Mouse (Mus musculus): ENCODE measurements around the gene Pagr1a.

Pagr1a gene

DNA sequence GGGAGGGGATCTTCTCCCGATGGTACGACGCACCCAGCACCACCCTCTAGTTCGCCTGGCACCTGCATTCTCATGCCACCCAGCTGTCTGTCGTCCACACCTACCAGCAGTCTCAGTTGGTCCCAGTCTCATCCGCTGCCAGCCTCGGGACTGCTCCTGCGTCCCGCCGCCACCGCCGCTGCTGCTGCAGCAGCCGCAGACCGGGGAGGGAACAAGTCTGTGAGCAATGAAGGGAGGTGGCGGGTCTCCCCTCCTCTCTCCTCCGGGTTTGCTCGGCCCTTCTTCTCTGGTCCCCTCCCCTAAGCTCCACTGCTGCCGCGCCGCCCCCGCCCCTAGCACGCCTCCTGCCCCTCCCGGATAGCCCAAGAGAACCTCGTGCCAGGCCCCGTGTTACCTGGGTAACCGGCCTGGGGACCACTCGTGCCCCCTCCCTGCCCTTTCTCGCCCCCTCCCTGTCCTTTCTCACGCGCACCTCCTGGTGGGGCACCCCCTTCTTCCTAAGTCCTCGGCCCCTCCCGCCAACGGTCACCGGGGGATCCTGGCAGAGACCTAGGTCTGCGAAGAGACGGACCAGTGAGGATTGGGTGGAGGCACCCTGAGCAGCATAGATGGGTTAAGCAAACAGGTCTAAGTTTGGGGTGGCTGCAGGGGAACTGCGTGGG, 3.9 kb upstream of the Pagr1a start, which contains the start of the genes Gm42742 and Prrt2:
Gm42742 (minus strand) TSS at position 197 of the 662 bp plus-strand sequence.
Prrt2 (minus strand) TSS at position 311 of the 662 bp plus-strand sequence.
- DNase-seq (ENCODE audit: low spot score in 2 of 2) = peak in 1 of 2 experiments; percentile 36

DNA sequence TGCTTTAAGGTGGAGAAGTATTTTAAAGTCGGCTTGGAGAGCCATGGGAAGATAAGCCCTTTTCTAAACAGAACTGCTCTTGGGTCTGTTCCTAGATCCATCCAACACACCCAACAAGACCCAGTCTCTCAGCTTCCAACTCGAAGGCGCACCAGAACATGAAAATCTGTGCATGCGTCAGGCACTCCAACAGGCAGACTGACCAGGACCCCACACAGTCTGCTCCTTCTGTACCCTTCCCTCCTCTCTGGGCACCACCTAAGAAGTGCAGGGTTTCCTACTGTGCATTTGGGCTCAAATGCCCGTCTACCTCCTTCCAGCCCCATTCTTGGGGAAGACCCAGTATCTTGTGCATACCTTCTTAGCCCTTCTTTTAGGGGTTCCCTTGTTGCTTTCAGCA, 3.3 kb upstream of the Pagr1a start:
- DNase-seq (ENCODE audit: low spot score in 2 of 2) = no peak

DNA sequence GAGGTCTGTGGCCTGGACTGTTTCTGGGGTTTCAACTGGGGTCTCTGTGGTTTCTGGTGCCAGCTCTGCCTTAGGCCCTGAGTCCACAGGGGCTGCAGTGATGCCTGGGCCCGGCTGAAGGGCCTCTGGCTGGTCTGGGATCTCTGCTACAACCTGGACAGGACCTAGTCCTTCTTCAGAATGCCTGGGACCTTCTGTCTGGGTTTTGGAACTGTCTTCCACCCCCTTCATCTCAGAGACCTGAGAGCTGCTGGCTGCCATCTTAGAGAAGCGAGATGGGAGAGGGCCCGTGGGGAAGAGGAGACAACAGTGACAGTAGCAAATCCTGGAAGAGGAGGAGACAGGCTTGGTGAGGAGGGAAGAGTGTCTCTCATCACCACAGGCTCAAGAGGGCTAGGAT, 2.9 kb upstream of the Pagr1a start:
- no peak for DNase-seq (ENCODE audit: low spot score in 2 of 2)

DNA sequence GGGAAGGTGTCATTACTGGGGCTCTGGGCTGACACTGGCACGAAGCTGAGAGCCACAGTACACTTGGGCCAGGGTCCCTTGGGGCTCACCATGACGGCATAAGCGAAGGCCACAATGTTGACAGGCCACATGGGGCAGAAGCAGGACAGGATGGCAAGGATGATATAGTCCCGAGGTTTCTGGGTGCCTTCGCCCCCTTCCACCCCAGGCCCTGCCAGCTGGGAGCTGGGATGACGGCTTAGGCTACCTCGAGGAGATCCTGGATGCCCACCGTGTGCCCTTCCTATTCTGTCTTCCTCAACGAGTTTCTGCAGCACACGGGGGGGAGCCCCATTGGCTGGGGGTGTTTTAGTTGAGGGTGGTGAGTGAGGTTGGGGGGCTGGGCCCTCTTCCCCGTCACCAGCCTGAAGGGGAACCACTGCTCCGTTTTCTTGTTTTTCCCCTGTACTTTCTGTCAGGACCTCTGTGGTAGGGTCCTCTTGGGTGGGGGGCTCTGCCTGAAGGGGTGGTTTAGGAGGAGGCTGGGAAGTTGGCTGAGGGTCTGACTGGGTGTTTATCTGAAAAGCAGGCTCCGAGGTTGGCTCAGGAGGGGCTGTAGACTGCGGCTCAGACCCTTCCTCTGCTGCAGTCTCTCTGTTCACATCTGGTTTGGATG, 2.3 kb upstream of the Pagr1a start:
- no peak for DNase-seq (ENCODE audit: low spot score in 2 of 2)

DNA sequence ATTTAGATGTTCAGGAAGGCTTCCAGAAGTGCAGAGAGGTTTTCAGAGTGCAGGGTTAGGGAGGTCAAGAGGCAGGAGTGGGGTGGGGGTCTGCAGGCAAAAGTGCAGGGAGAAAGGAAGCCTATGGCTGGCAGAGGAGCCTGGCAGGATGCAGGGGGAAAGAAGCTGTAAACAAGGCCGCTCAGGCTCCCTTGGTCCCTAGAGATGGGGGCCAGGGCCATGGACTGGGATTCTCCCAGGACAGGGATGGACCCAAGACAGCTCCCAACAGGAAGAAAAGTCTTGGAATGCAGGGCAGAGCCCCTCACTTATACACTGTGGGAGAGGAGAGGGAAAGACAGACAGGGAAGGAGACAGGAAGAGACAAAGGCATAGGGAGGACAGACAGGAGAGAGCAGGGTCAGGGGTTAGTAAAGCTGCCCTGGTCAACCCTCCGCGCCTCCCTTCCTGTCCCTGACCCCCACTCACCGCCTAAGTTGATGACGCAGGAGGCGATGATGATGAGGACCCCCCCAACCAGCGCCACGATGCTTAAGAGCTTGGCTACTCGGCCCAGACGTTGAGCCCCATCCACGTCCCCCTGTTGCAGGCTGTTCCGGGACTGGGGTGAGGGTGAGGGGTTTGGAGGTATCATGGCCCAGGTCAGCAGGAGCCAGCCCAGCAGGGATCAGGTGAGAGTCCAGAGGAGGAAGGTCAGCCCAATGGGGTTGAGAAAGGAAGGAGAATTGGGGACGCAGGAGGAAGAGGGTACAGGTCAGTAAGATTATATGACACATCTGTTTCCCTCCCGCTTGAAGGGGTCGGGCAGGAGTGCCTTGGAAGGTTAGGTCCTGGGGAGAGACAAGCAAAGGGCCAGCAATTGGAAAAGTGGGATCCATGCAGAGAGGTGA, 1.5 kb upstream of the Pagr1a start:
- DNase-seq (ENCODE audit: low spot score in 2 of 2) = no peak

DNA sequence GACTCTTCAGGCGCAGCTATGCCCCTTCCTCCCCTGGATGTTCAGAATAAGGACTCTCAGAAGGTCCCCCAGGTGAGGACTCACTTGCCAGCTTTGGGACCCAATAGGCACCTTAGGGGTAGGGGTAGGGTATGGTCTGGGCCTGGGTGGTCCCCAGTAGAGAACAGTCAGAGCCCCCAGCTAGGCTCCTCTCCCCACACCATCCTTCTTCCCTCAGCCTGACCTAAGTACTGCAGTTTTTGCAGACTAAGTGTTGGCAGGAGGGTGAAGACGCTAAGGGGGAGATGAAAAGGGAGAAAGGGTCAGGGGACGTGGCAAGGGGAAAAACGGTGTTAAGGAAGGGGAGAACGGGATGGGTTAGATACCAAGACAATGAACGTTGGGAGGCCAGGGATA, 796 bp upstream of the Pagr1a start:
- no peak for DNase-seq (ENCODE audit: low spot score in 2 of 2)

DNA sequence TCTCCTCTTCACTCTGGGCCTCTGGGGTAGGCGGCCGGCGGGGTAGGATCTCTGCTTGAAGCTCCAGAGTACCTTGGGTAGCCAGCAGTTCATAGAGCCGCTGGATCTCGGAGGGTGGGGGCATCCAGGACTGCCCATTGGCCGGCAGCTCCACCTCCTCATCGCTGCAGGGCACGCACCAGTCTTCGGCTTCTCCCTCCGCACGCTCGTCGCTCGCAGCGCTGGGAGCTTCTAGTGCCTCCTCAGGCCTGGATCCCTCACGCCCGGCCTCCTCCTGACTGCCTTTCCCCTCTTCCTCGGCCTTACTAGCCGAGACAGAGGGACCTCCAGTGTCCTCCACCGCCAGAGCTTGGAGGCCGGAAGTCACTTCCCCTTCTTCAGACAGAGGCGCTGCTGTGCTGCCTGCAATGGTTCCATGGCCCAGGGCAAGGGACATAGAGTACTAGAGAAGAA, 640 bp downstream of the Pagr1a start:
- no peak for DNase-seq (ENCODE audit: low spot score in 2 of 2)

DNA sequence TGATC, 869 bp downstream of the Pagr1a start, which contains the start of gene Pagr1b:
Pagr1b (minus strand) TSS at position 4 of the 5 bp plus-strand sequence.
- DNase-seq (ENCODE audit: low spot score in 2 of 2) = no peak

DNA sequence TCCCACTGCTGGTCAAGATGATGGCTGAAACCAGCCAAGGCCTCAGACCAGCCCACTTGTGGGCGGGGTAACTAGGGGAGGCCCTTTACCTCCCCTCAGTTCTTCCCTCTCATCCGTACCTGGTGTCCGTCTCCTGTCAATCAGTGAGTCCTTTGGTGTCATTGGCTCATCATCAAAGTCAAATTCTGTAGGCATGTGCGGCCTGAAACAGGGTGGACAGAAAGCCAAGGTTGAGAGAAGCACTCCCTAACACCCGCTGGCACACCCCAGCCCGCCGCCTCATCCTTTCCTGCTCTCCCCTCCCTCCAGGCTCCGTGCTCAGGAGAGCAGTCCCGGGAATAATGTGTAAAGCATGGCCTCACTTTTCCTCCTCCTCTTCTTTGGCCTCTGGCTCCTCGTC, 1.1 kb downstream of the Pagr1a start:
- no peak for DNase-seq (ENCODE audit: low spot score in 2 of 2)

DNA sequence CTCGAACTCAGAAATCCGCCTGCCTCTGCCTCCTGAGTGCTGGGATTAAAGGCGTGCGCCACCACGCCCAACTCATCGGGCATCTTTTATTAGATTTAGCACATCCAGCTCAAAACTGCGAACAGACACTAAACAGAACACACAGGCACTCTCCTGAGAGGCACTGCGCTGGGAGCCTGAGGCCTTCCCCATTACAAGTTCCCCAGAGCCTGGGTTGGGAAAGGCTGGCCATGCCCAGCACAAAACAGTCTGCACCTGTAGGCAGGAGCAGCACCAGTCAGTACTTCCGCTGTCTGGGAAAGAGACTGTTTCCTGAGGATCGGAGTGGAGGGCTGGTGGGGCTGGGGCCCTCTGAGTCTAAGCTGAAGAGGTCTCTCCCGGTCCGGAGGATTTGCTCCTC, 2.2 kb downstream of the Pagr1a start:
- DNase-seq (ENCODE audit: low spot score in 2 of 2) = no peak

DNA sequence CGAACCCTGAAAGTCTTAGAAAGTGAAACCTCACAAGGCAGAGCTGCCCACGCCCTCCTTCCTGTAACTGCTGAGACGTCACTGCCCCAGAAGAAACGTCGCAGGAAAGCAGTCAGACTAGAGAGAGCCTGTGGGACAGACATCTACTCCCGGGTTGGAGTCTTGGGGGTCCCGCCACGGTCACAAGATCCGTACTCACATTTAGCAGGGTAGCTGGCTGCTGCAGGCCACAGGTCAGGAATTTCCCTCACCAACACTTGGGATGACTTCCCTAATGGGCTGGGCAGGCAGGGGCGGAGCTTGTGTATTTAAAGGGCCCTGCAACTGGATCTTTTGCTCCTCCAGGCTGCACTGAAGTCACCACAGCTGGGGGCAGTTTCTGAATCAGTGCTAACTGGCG, 2.8 kb downstream of the Pagr1a start, which contains the start of gene Mvp:
Mvp (minus strand) TSS at position 302 of the 400 bp plus-strand sequence.
- DNase-seq (ENCODE audit: low spot score in 2 of 2) = peak; percentile 61 to 75

DNA sequence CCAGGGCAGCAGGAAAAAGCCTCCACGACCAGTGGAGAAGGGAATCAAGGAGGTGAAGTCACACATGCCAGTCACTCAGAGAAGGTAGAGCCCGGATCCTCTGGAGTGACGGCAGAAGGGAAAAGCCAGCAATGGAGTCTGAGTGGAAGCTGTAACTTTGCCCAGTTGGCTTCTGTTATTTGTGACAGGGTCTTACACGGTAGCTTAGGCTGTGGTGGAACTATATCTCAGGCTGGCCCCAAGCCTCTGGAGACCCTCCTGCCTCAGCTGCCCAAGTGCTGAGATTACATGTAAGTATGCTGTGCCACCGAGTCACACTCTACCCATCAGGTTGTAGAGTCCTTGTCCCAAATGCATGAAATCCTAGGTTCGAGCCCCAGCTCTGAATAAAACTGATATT, 3.8 kb downstream of the Pagr1a start:
- DNase-seq (ENCODE audit: low spot score in 2 of 2) = no peak

DNA sequence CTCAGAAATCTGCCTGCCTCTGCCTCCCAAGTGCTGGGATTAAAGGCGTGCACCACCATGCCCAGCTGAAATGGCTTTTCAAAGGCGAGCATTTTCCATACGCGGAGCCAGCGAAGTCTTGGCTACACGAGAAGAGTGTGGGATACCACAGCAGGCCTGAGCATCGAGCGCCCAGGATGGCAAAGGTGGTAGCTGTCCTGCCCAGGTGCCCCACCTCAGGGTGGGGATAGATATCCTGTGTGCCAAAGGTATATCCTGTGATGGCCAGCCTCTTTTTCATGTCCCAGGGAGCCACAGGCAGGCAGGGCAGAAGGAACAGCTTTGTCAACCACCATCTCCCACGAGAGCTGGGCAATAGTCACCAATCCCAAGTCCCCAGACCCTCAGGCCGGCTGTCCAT, 4.3 kb downstream of the Pagr1a start:
- no peak for DNase-seq (ENCODE audit: low spot score in 2 of 2)

DNA sequence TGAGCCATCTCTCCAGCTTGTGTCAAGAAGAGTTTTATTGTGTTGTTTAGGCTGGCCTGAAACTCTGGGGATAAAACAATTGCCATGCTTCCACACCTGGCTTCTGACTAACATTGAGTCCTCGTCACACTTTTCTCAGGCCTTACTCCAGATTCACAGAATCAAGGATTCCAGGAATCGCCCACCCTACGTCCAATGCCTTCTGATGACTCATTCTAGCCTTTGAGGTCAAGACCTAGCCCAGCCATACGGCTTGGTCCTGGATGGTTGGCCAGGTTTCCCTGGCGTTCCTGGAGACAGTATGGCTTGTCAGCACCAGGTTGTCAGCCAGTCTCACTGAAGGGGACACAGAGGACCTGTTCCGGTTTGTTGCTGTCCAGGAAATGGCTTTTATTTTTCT, 4.8 kb downstream of the Pagr1a start:
- no peak for DNase-seq (ENCODE audit: low spot score in 2 of 2)

DNA sequence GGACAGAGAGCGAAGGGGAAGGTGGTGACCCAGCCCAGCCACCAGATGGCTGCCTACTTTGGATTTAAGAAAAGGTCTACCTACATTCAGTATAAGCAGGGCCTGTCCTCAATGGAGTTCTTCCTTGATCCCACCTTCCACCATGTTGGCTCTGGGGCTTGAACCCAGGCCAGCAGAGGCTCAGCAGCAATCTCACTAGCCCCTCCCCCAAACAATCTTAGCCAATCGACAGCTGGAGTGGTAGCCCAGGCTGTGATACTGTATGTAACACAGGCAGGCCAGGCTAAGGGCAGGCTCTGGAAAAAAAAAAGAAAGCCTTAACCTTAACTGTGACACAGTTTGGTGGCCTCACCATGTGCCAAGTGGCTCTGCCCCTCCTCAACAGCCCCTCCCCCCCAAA, 5.4 kb downstream of the Pagr1a start:
- no peak for DNase-seq (ENCODE audit: low spot score in 2 of 2)

DNA sequence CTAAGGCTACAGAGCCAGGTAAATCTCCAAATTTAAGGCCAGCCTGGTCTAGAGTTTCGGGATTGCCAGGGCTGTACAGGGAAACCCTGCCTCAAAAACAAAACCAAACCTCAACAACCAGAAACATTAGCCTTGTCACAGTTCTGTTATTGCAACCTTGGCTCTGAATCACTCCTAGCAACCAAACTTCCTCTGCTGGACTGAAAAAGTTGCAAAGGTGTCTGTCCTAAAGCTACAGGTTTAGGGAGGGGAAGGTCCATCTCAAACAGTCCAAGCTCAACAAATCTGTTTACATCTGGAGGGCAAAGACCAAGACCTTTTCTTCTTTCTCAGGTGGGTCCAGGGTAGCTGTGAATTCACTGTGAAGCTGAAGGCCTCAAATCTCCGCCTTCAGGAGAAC, 6.1 kb downstream of the Pagr1a start:
- no peak for DNase-seq (ENCODE audit: low spot score in 2 of 2)

DNA sequence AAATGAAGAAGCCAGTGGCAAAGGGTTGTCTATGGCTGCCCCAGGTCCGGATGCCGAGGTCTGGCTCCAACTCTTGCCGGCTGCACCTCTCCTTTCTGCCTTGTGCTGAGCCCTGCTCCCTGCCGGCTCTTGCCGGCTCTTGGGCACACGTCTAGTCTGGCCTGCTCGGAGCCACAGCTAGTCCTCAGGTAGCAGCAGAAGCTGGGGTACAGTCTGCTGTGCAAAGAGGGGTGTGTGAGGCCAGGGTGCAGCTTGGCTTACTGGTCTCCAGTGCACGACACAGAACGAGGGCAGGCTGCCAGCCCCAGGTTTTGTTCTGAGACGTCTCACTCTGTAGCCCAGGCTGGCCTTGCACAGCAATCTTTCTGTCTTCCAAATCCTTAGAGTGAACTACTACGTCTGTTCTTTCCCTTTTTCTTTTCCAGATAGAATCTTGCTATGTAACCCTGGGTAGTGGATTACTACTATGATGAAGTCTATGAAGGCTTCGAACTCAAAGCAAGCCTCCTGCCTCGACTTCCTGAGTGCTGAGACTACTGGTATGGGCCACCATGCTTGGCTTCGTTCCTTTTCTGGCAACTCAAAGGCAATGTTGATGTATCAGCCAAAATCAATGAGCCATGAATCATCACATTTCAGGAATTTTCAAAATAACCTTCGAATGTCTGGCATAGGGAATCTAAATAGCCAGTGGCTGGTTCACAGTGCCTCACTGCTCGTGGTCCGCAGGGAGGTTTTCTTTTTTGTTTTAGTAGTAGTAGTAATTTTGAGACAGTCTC, 7.7 kb downstream of the Pagr1a start:
- DNase-seq (ENCODE audit: low spot score in 2 of 2) = no peak

DNA sequence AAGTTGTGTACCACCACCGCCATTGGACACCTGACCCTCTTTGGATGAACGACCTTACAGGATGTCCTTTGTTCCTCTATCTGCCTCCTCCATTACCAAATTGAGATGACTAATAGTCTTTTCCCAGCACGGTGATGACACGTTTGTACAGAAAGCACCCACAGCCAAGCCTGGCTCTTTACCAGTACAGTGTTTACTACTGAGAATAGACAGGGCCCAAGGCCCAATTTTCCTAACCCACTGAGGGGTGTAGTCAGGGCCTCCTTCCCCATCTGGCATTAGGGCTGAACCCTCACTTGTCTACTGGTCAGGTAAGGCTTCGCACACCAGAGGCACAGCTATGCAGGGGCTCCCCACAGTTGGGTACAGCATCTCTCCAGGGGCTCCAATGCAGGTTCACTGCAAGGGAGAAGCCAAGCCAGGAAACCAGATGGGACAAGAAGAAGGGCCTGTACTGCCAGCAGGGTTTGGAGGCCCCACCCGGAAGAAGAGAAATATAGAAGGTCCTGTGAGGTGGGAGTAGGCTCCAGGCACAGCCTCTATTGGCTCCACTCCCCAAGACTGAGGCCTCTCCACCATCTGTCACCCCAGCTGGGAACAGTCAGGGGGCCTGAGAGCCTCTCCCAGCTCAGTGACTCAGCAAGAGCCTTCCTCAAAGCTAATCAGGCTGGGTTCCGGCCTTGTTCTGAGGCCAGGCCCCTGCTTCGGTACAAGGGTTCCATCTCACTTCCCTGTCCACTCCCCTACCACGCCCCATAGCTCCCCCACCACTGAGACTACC, 8.7 kb downstream of the Pagr1a start:
- peak in 1 of 2 experiments; percentile 82 for DNase-seq (ENCODE audit: low spot score in 2 of 2)

DNA sequence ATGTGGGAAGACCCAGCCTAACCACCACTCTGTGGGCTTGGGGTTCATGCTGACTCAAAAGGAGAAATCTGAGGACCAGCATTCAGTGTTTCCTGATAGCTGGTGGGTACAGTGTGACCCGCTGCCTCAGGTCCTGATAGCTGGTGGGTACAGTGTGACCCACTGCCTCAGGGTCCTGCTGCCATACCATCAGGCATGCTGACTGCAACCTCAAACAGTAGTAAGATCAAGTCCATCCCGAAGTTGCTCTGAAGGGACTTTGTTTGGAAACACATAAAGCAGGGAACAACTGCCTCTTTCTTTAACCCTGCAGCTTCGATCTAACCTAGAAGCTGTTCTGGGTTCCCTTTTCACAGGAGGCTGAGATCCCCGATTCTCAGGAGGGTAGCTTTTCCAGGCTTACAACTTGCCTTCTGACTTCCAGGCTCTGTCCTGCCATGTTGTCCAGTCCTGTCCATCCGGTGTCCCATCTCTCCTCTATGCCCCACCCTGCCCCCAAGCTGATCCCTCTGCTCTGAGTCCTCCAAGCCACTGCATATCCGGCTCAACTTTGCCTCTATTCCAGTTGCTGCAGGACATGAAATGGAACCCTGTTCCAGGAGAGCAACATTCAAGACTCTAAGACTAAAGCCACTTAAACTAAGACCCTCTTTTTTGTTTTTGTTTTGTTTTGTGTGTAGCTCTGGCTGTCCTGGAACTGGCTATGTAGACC, 9.7 kb downstream of the Pagr1a start:
- DNase-seq (ENCODE audit: low spot score in 2 of 2) = no peak

DNA sequence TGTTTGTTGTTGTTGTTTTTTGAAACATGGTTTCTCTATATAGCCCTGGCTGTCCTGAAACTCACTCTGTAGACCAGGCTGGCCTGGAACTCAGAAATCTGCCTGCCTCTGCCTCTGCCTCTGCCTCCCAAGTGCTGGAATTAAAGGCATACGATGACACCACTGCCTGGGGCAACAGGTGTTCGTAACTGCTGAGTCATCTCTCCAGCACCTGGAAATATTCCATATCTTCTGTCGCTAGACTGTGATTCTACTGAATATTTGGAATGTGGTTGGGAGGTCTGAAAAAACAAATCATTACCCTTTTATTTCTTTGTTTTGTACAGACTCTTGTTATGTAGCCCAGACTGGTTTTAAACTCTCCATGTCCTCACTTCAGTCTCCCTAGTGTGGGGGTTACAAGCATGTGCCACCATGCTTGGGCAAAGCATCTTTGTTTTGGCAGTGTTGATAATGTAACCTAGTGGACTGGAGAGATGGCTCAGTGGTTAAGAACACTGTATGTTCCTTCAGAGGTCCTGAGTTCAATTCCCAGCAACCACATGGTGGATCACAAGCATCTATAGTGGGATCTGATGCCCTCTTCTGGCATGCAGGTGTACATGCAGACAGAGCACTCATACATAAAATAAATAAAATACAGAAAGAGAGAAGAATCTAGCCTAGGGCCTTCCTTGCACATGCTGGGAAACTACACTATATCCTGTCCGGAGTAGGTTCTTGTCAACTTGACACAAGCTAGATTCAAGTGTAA, 12.9 kb downstream of the Pagr1a start:
- no peak for DNase-seq (ENCODE audit: low spot score in 2 of 2)
